Mouse (Mus musculus): ENCODE measurements around the gene Dusp2.
A peak's percentile ranks its signal among the peaks of the same experiment; 100 is the strongest.

Dusp2 gene

GRCm38 (mm10) chr2:127367126-127367820 is 31.3 kb downstream of the Dusp2 start:
- DNase-seq (ENCODE audit: low read depth, low spot score), result no peak

GRCm38 (mm10) chr2:127369703-127370376 is 33.9 kb downstream of the Dusp2 start:
- no peak for DNase-seq (ENCODE audit: low read depth, low spot score)

- DNase-seq (ENCODE audit: low read depth, low spot score), result no peak
These were observed 34.9 kb downstream of the Dusp2 start for GRCm38 (mm10) chr2:127370561-127371483.

- DNase-seq (ENCODE audit: low read depth, low spot score), result no peak
These were observed 35.5 kb downstream of the Dusp2 start for GRCm38 (mm10) chr2:127371484-127371861.

GRCm38 (mm10) chr2:127372082-127372481 is 36.1 kb downstream of the Dusp2 start:
- no peak for DNase-seq (ENCODE audit: low read depth, low spot score)

- no peak for DNase-seq (ENCODE audit: low read depth, low spot score)
These were observed 38.2 kb downstream of the Dusp2 start for GRCm38 (mm10) chr2:127374131-127374530.

- DNase-seq (ENCODE audit: low read depth, low spot score), result no peak
These were observed 39.1 kb downstream of the Dusp2 start for GRCm38 (mm10) chr2:127375087-127375486.

GRCm38 (mm10) chr2:127375759-127376341 is 39.9 kb downstream of the Dusp2 start:
- peak; percentile 47 for DNase-seq (ENCODE audit: low read depth, low spot score)

GRCm38 (mm10) chr2:127376423-127377051 is 40.6 kb downstream of the Dusp2 start:
- DNase-seq (ENCODE audit: low read depth, low spot score), result no peak

- DNase-seq (ENCODE audit: low read depth, low spot score), result no peak
These were observed 42.1 kb downstream of the Dusp2 start for GRCm38 (mm10) chr2:127377942-127378610.

- DNase-seq (ENCODE audit: low read depth, low spot score), result no peak
These were observed 42.6 kb downstream of the Dusp2 start for GRCm38 (mm10) chr2:127378611-127378990.

GRCm38 (mm10) chr2:127379250-127379649 is 43.3 kb downstream of the Dusp2 start:
- no peak for DNase-seq (ENCODE audit: low read depth, low spot score)

GRCm38 (mm10) chr2:127383881-127384280 is 47.9 kb downstream of the Dusp2 start:
- no peak for DNase-seq (ENCODE audit: low read depth, low spot score)

- DNase-seq (ENCODE audit: low read depth, low spot score), result no peak
These were observed 51.6 kb downstream of the Dusp2 start for GRCm38 (mm10) chr2:127387521-127387920.
